Mouse (Mus musculus) midbrain, embryonic 11.5 days (tissue): ENCODE measurements at regions not wholly inside any gene's neighbourhood (a gene's known extent, or its start where the extent isn't known, plus 50 kb on each side); places are given as distances from the start of the nearest gene placed in this dataset.

ENCODE experiments used
- ATAC-seq: fragments of 200-750 bp; cut with Nextera tagmentation; 2 replicates; pipeline ENCODE4 v1.8.0; 2017; ENCODE audit warnings: moderate TSS enrichment, moderate library complexity; ENCODE audit not compliant: low FRiP score
- DNase-seq: peaks from one replicate; pipeline ENCODE4 v3.0.0; 2015; ENCODE audit warnings: low spot score; ENCODE audit errors: missing footprints
- H3K27ac ChIP-seq: fragments of 300-500 bp; sonication (generic); 2 replicates; pipeline ENCODE4 v1.5.1; 2014; ENCODE audit warnings: low read depth, low read length
- H3K27me3 ChIP-seq: fragments of 300-500 bp; sonication (generic); 2 replicates; pipeline ENCODE4 v1.6.1; 2014; ENCODE audit warnings: mild to moderate bottlenecking, low read length, moderate library complexity, mixed read lengths; ENCODE audit not compliant: control insufficient read depth, insufficient read depth
- H3K36me3 ChIP-seq: fragments of 300-500 bp; sonication (generic); 2 replicates; pipeline ENCODE4 v1.6.1; 2014; ENCODE audit warnings: mild to moderate bottlenecking, low read length, moderate library complexity, mixed read lengths; ENCODE audit not compliant: control insufficient read depth, insufficient read depth
- H3K4me1 ChIP-seq: fragments of 300-500 bp; sonication (generic); 2 replicates; pipeline ENCODE4 v1.6.1; 2014; ENCODE audit warnings: low read length; ENCODE audit not compliant: control insufficient read depth, insufficient read depth
- H3K4me2 ChIP-seq: fragments of 300-500 bp; sonication (generic); 2 replicates; pipeline ENCODE4 v1.6.1; 2014; ENCODE audit warnings: mild to moderate bottlenecking, moderate library complexity
- H3K4me3 ChIP-seq: fragments of 300-500 bp; sonication (generic); 2 replicates; pipeline ENCODE4 v1.5.1; 2014; ENCODE audit warnings: low read depth, low read length
- H3K9ac ChIP-seq: fragments of 300-500 bp; sonication (generic); 2 replicates; pipeline ENCODE4 v1.6.1; 2014; ENCODE audit warnings: low read length
- H3K9me3 ChIP-seq: fragments of 300-500 bp; sonication (generic); 2 replicates; pipeline ENCODE4 v1.6.1; 2016; ENCODE audit warnings: low read length; ENCODE audit not compliant: control insufficient read depth
- WGBS: fragments of 180-500 bp; shearing (Covaris S2); extraction: QIAGEN DNeasy Blood & Tissue Kit; methylation state at CpG from one replicate; pipeline ENCODE4 v1.1.7; 2014; 5-methylcytosine and 5-hydroxymethylcytosine counted together

GRCm38 (mm10) chr1:43247609-43248008, 50.8 kb upstream of the Fhl2 start:
- Histone ChIP-seq H3K4me3 (no peak overlapping the region), H3K9me3 (no peaks in the 10 kb centered on the region), H3K4me1 (no peaks in the 10 kb centered on the region), H3K27me3 (no peaks in the 10 kb centered on the region), H3K36me3 (no peaks in the 10 kb centered on the region), H3K27ac (no peak overlapping the region), H3K4me2 (no peak overlapping the region), H3K9ac (no peak overlapping the region)
- ATAC-seq (no peak), DNase-seq (peak; percentile 37)
- WGBS: 96% methylated on average over 1 of the region's 1 CpGs

GRCm38 (mm10) chr1:43250281-43250680, 53.5 kb upstream of the Fhl2 start:
- Histone ChIP-seq H3K36me3 (no peaks in the 10 kb centered on the region), H3K4me3 (no peak overlapping the region), H3K27ac (no peak overlapping the region), H3K9me3 (no peaks in the 10 kb centered on the region), H3K4me2 (no peak overlapping the region), H3K27me3 (no peaks in the 10 kb centered on the region), H3K9ac (no peak overlapping the region), H3K4me1 (no peaks in the 10 kb centered on the region)
- 84% methylated on average over 6 of the region's 6 CpGs for WGBS
- peak; percentile 23 for DNase-seq
- ATAC-seq: no peak

- Histone ChIP-seq H3K9ac (no peak overlapping the region), H3K4me1 (no peaks in the 10 kb centered on the region), H3K4me3 (no peak overlapping the region), H3K4me2 (no peak overlapping the region), H3K9me3 (no peaks in the 10 kb centered on the region), H3K36me3 (no peaks in the 10 kb centered on the region), H3K27me3 (no peaks in the 10 kb centered on the region), H3K27ac (no peak overlapping the region)
- no peak for DNase-seq
- WGBS: 78% methylated on average over 7 of the region's 7 CpGs
- no peak for ATAC-seq
Observed at GRCm38 (mm10) chr1:43251356-43251755, 54.6 kb upstream of the Fhl2 start.

GRCm38 (mm10) chr1:43254129-43254528, 57.3 kb upstream of the Fhl2 start:
- H3K9ac ChIP-seq: no peak overlapping the region
- ATAC-seq (no peak), DNase-seq (no peak)
- H3K4me3 ChIP-seq: no peak overlapping the region
- H3K4me1 ChIP-seq: no peaks in the 10 kb centered on the region
- WGBS: 87% methylated on average over 1 of the region's 1 CpGs
- H3K27me3 ChIP-seq: no peaks in the 10 kb centered on the region
- no peaks in the 10 kb centered on the region for H3K36me3 ChIP-seq
- no peak overlapping the region for H3K27ac ChIP-seq
- no peak overlapping the region for H3K4me2 ChIP-seq
- no peaks in the 10 kb centered on the region for H3K9me3 ChIP-seq

GRCm38 (mm10) chr1:43256078-43256477, 59.3 kb upstream of the Fhl2 start:
- no peak overlapping the region for H3K4me2 ChIP-seq
- H3K36me3 ChIP-seq: no peaks in the 10 kb centered on the region
- no peak overlapping the region for H3K9ac ChIP-seq
- no peak for DNase-seq
- H3K4me3 ChIP-seq: no peak overlapping the region
- H3K27me3 ChIP-seq: no peaks in the 10 kb centered on the region
- no peak for ATAC-seq
- H3K9me3 ChIP-seq: no peaks in the 10 kb centered on the region
- H3K4me1 ChIP-seq: no peaks in the 10 kb centered on the region
- H3K27ac ChIP-seq: no peak overlapping the region

GRCm38 (mm10) chr1:43257909-43258308, 61.1 kb upstream of the Fhl2 start:
- Histone ChIP-seq H3K27me3 (no peaks in the 10 kb centered on the region), H3K9me3 (no peaks in the 10 kb centered on the region), H3K4me1 (no peaks in the 10 kb centered on the region), H3K9ac (no peak overlapping the region), H3K27ac (no peak overlapping the region), H3K36me3 (no peaks in the 10 kb centered on the region), H3K4me2 (no peak overlapping the region), H3K4me3 (no peak overlapping the region)
- WGBS: 80% methylated on average over 6 of the region's 6 CpGs
- no peak for ATAC-seq
- DNase-seq: no peak

- DNase-seq (no peak), ATAC-seq (no peak)
- H3K27ac ChIP-seq: no peak overlapping the region
- WGBS: 61% methylated on average over 1 of the region's 1 CpGs
- H3K4me2 ChIP-seq: no peak overlapping the region
- no peaks in the 10 kb centered on the region for H3K27me3 ChIP-seq
- no peak overlapping the region for H3K9ac ChIP-seq
- H3K9me3 ChIP-seq: no peaks in the 10 kb centered on the region
- no peaks in the 10 kb centered on the region for H3K4me1 ChIP-seq
- H3K4me3 ChIP-seq: no peak overlapping the region
- no peaks in the 10 kb centered on the region for H3K36me3 ChIP-seq
Observed at GRCm38 (mm10) chr1:43259841-43260240, 63.1 kb upstream of the Fhl2 start.

GRCm38 (mm10) chr1:43260491-43260890, 63.7 kb upstream of the Fhl2 start:
- Histone ChIP-seq H3K4me2 (no peak overlapping the region), H3K27me3 (no peaks in the 10 kb centered on the region), H3K36me3 (no peaks in the 10 kb centered on the region), H3K4me3 (no peak overlapping the region), H3K4me1 (no peaks in the 10 kb centered on the region), H3K9ac (no peak overlapping the region), H3K9me3 (no peaks in the 10 kb centered on the region), H3K27ac (no peak overlapping the region)
- WGBS: 92% methylated on average over 4 of the region's 4 CpGs
- no peak for DNase-seq
- no peak for ATAC-seq

- Histone ChIP-seq H3K4me2 (no peak overlapping the region), H3K27ac (no peak overlapping the region), H3K27me3 (no peaks in the 10 kb centered on the region), H3K36me3 (no peaks in the 10 kb centered on the region), H3K9ac (no peak overlapping the region), H3K4me1 (no peaks in the 10 kb centered on the region), H3K9me3 (no peaks in the 10 kb centered on the region), H3K4me3 (no peak overlapping the region)
- DNase-seq (peak; percentile 97), ATAC-seq (peak; percentile 74)
- WGBS: 24% methylated on average over 5 of the region's 5 CpGs
Observed at GRCm38 (mm10) chr1:43264407-43264889, 67.7 kb upstream of the Fhl2 start.
